Mouse (Mus musculus) heart, adult 2 months (tissue): ENCODE results near the gene Enpep. TPM values are rescaled to one million over a fixed set of nuclear protein-coding genes. Genes with fewer than 3 reads are reported as not detected.

ENCODE experiments used
- DNase-seq, 2 experiments: peaks; one replicate each; pipeline ENCODE4 v3.0.0; 2021
- H3K27ac ChIP-seq: fragments of 200-600 bp; 2 replicates; pipeline ENCODE4 v1.8.1; 2022
- H3K27me3 ChIP-seq: fragments of 200-500 bp; 2 replicates; pipeline ENCODE4 v1.6.1; 2012; ENCODE audit warnings: mild to moderate bottlenecking, low read length, inconsistent platforms, mixed read lengths; ENCODE audit not compliant: control insufficient read depth, insufficient read depth
- H3K36me3 ChIP-seq: fragments of 200-500 bp; 2 replicates; pipeline ENCODE4 v1.6.1; 2012; ENCODE audit warnings: low read length, inconsistent platforms; ENCODE audit not compliant: control insufficient read depth, insufficient read depth
- H3K4me1 ChIP-seq: fragments of 200-500 bp; 2 replicates; pipeline ENCODE4 v1.6.1; 2011; ENCODE audit warnings: low read length; ENCODE audit not compliant: control insufficient read depth, insufficient read depth
- H3K4me3 ChIP-seq: fragments of 200-600 bp; 2 replicates; pipeline ENCODE4 v1.8.1; 2022
- H3K79me2 ChIP-seq: fragments of 200-500 bp; replicated peaks from 2 replicates; pipeline ENCODE4 v1.6.1; 2012; ENCODE audit warnings: mild to moderate bottlenecking, inconsistent platforms, low read length, moderate library complexity, mixed read lengths; ENCODE audit not compliant: control insufficient read depth, insufficient read depth
- H3K9ac ChIP-seq: fragments of 200-500 bp; 2 replicates; pipeline ENCODE4 v1.6.1; 2012; ENCODE audit warnings: low read depth, mild to moderate bottlenecking, control low read depth, inconsistent platforms, low read length, mixed read lengths
- CTCF ChIP-seq: fragments of 200-600 bp; IDR thresholded peaks from 2 replicates; pipeline ENCODE4 v1.8.1; 2022; ENCODE audit warnings: antibody characterized with exemption, mild to moderate bottlenecking, moderate library complexity
- EP300 ChIP-seq: fragments of 200-500 bp; IDR thresholded peaks from 2 replicates; pipeline ENCODE4 v1.6.1; 2011; ENCODE audit warnings: low read depth, low read length, control low read depth; ENCODE audit not compliant: insufficient read depth
- POLR2A ChIP-seq: fragments of 200-500 bp; IDR thresholded peaks from 2 replicates; pipeline ENCODE4 v1.6.1; 2011; ENCODE audit warnings: mild to moderate bottlenecking, low read depth, low read length, control low read depth; ENCODE audit not compliant: insufficient read depth
- WGBS: fragments of 180-500 bp; shearing (Covaris S2); methylation state at CpG from one replicate; pipeline ENCODE4 v1.1.7; 2018; 5-methylcytosine and 5-hydroxymethylcytosine counted together
- intact Hi-C: fragments of 180-260 bp; cut with DNase I; formaldehyde crosslinking; loops from one replicate; pipeline ENCODE4 v1.15.1; 2025
- polyA plus RNA-seq: library from polyadenylated mRNA; depleted of rRNA; stranded (reverse); fragments of >200 nt; gene quantifications from 2 replicates; pipeline ENCODE4 v1.2.3, GENCODE M21; 2012; rRNA removed
- total RNA-seq, 2 experiments: library from RNA; stranded (reverse); gene quantifications; 2 replicates each; pipeline ENCODE4 v1.2.3; 2021

Gene Enpep
- total and polyA plus RNA-seq, 3 experiments = 5.1 to 6.2 (median 5.9) TPM

DNA sequence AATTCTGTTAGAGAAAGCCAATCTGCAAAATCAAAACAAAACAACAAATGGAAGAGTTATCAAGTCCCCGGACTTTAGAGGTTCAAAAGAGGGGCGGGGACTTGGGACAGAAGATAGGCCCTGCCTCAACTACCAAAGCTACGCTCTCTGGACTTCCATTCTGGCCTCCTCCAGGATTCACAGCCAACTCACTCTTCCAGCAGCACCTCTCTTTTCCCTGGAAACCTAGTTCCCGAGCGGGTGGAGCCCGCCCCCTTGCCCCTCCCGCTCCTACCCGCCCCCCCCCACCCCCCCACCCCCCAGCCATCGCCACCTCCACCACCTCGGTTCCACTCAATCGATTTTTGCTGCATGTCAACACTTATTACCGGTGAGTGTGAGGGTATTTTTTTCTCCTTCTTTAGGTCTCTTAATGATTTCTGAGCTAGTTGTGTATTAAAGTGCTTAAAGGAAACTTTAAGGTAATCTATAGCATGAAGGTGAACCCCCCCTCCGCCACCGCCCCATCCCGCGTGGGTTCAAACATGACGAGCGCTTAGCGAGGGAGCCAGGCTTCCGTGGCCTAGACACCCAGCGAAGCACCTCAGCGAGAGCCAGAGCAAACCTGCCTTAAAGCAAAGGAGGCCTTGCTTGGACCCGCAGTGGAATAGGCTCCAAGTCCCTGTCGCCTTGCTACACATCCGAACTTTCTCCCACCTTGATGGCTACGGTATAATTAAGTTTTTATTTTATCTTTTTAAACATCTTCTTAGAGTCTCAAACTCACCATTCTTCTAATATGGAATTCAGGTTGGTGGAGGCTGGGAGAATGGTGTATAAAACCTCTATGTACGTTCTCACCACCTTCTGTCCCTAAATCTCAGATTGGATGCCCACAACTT, 110.9 kb downstream of the Enpep start:
- no peaks in the 10 kb centered on the region for H3K36me3 ChIP-seq
- intact Hi-C loops = no loop called here
- no peak overlapping the region for H3K4me3 ChIP-seq
- no peak for DNase-seq
- no peaks in the 10 kb centered on the region for H3K4me1 ChIP-seq
- H3K27ac ChIP-seq = no peak overlapping the region
- H3K27me3 ChIP-seq = peaks cover 23% of the 10 kb centered on the region
- WGBS = 28% methylated on average over 24 of the region's 27 CpGs
- no peaks in the 10 kb centered on the region for H3K79me2 ChIP-seq
- H3K9ac ChIP-seq = no peak overlapping the region
- TF ChIP-seq EP300 (no peak), CTCF (no peak), POLR2A (no peak)

DNA sequence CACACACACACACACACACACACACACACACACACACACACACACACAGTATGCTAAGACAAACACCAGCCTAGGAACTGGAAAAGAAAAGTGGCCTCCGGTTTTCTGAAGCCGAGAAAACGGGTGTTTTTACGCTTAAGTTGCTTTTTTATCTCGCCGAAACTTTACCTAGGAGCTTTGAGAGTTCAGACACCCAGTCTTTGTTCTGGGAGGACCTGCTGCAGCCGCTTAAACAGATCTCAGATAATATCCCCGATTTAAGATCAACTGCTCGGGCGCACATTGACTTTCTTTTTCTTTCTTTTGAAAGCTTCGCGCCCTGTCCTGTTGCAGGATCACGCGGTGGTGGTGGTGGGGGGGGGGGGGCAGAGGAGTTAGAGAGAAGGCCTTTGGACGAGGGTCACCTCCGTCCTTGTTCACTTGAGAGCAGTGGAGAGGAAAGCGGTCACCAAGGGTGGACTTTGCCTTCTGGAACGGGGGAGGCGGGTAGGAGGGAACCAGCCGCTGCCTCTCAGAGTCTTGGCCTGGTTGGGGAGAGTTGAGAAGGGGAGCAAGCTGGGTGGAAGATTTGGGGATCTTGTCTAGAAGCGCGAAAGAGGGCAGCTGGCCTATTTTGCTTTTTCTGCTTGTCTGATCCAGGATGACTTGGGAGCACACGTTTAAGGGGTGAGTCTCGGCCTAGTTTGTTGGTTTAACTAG, 111.7 kb downstream of the Enpep start:
- H3K4me3 ChIP-seq = no peak overlapping the region

DNA sequence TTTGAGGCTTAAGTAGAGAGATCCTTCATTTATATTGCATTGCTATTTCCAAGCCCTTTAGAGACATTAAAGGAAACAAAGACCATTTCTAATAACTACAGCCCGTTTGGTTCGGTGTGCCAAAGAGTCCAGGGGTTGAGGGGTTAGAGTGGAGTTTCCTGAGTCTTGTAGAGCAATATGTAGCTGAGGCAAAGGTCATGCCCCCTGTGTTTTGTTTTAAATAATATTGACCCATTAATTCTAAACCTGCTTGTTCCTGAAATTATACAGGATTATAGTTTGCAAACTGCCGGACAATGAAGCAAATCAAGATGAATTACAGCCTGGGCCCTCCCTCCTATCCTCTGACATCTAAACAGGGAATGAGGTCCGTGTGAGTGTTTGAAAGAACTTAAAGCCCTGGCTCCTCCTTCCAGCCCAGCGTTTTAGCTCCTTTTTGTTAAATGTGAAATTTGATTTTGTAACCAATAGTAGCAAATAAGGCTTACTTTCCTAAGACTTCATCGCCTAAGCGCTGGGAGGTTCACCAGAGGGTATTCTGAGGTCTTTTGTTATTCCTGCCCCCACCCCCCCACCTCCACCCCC, 112.3 kb downstream of the Enpep start:
- 23% methylated on average over 7 of the region's 7 CpGs for WGBS
- H3K27ac ChIP-seq = no peak overlapping the region
- no peak for TF ChIP-seq POLR2A
- no peak for TF ChIP-seq EP300
- TF ChIP-seq CTCF = no peak
- no peak overlapping the region for H3K9ac ChIP-seq
- DNase-seq = no peak
- no peak overlapping the region for H3K4me3 ChIP-seq
- no peaks in the 10 kb centered on the region for H3K4me1 ChIP-seq
- H3K27me3 ChIP-seq = peaks cover 29% of the 10 kb centered on the region
- H3K79me2 ChIP-seq = no peaks in the 10 kb centered on the region
- intact Hi-C loops = no loop called here
- no peaks in the 10 kb centered on the region for H3K36me3 ChIP-seq

More for the DNA sequence above, 111.7 kb downstream of the Enpep start:
- WGBS = 21% methylated on average over 24 of the region's 24 CpGs
- H3K4me1 ChIP-seq = no peaks in the 10 kb centered on the region
- peaks cover 25% of the 10 kb centered on the region for H3K27me3 ChIP-seq
- TF ChIP-seq POLR2A (no peak), EP300 (no peak), CTCF (no peak)
- intact Hi-C loops = no loop called here
- H3K9ac ChIP-seq = no peak overlapping the region
- H3K36me3 ChIP-seq = no peaks in the 10 kb centered on the region
- DNase-seq = no peak
- no peak overlapping the region for H3K27ac ChIP-seq
- H3K79me2 ChIP-seq = no peaks in the 10 kb centered on the region

Other genes with a start within 250 kb of the Enpep start
- gene Pitx2, start 132.8 kb downstream of the Enpep start, total RNA-seq = under 1 TPM; 0.30 to 0.76 TPM
- 1.8 and 2.7 TPM in 2 replicates for gene Pitx2, start 132.8 kb downstream of the Enpep start, polyA plus RNA-seq
- 1 to 10 TPM; 1.3 to 1.7 TPM for gene Elovl6, start 199.6 kb upstream of the Enpep start, total RNA-seq
- gene Elovl6, start 199.6 kb upstream of the Enpep start, polyA plus RNA-seq = 13.2 and 19.8 TPM in 2 replicates